Mouse (Mus musculus) fibroblast of lung, adult 2 months (primary cell): ENCODE measurements around the gene Strn4.

Experiments used
- DNase-seq: peaks from one replicate; pipeline ENCODE4 v3.0.0-alpha.2; 2011; ENCODE audit warnings: low read depth

The Strn4 gene

GRCm38 (mm10) chr7:16876006-16876405 lies 60.3 kb downstream of the Strn4 start:
- DNase-seq, result no peak

DNA sequence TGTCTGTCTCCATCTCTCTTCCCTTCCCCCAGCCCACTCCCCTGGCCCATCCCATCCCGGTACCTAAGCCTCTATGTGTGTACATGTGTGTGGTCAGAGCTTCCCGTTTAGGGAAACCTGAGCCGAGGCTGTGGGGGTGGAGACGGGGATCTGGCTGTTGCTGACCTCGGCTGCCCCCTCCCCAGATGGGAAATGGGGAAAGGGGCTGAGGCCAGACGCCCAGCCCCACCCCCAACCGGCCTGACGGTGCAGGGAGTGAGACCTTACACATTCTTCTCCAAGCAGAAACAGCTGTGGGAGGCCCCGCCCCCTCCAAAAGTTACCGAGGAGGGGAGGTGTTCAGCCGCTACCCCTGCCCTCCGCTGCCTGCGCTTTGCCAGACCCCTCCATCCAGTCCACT lies 60.9 kb downstream of the Strn4 start:
- no peak for DNase-seq

DNA sequence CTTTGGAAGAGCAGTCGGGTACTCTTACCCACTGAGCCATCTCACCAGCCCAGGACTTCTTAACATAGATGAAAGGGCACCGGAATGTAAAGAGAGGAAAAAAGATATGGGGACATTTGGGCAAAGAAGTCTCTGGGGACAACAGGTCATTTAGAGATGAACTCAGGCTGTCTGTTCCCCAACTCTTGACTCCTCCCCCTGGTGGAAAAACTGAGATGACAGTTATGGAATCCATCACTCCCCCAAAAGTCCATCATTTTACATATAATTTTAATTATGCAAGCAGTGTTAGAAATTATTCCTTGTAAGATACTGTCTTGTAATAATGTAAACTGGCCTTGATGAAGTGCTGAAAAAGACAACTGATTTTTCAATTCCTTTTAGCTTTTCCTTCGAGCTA lies 62.0 kb downstream of the Strn4 start:
- DNase-seq, result no peak

DNA sequence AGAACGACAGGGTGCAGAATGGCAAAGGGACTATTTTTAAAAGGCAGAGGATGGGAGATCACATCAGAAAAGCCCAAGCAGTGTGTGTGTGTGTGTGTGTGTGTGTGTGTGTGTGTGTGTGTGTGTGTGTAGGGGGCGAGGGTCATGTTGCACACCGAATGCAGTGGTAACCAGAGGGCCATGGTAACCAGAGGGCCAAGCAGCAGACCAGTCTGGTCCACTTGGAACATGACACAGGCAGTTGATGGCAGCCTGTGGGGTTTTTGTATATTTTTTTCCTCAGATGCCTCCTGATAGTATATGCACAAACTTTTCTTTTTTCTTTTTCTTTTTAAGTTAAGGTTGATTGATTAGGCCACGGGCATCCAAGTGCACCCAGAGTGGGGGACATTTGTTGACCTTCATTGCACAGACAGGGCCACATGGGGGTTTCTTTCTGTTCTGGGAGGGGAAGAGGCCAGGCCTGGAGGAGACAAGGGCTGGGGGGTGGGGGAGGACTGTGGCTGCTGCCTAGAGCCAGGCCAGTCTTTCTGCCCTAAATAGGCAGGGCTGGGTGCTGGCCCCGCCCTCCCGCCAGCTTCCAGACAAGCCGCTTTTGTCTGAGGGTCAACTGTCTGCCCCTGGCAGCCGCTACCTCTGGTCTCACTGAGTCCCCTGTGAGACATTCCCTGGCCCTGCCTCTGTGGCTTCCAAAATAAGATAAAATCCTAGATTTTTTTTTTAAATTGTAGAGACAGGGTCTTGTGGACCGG lies 64.3 kb downstream of the Strn4 start:
- peak; percentile 90 for DNase-seq

- DNase-seq, result no peak
Observed at GRCm38 (mm10) chr7:16880615-16881014, 64.9 kb downstream of the Strn4 start.

GRCm38 (mm10) chr7:16883162-16883561 lies 67.5 kb downstream of the Strn4 start:
- DNase-seq, result no peak

DNA sequence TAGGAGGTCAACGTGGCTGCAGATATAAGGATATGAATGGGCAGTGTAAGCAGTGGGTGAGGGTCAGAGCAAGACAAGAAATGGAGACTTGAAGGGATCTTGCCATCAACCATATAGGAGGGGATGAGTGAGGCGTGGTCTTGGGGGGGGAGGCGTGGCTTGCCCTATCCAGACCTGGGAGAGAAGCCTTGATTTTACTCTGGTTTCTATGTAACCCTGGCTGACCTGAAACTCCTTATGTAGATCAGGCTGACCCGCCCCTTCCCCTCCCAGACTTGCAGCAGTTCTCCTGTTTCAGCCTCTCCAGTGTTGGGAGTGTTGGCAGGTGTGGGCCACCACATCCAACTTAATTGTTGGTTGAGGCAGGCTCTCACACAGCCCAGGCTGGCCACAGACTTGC lies 68.6 kb downstream of the Strn4 start:
- DNase-seq, result no peak

DNA sequence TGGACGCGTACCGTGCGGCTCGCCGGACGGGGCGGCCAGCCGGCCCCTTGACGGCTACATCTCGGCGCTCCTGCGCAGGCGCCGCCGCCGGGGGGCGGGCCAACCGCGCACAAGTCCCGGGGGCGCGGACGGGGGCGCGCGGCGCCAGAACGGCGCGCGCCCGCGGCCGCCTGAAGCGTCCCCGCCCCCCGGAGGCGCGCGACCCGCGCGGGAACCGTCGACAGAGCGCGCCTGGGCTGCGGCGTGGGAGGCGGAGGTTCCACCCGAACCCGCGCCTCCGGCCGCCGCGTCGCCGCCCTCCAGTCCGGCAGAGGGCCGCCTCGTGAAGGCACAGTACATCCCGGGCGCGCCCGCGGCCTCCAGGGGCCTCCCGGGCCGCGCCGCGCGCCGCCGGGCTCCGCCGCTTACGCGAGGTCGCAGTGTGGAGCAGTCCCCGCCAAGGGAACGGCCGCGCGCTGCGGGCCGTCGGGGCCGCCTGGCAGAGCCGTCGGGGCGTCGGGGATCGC lies 69.6 kb downstream of the Strn4 start:
- DNase-seq, result no peak

- DNase-seq, result no peak
Observed at GRCm38 (mm10) chr7:16885905-16886304, 70.2 kb downstream of the Strn4 start.
